Mouse (Mus musculus) lung, adult 18-20 months (tissue): ENCODE data around the gene Serpina3b.

Experiments used
- DNase-seq, 2 experiments: peaks; one replicate each; pipeline ENCODE4 v3.0.0; 2022; ENCODE audit warnings: mixed read lengths in 2 of 2

Gene Serpina3b

DNA sequence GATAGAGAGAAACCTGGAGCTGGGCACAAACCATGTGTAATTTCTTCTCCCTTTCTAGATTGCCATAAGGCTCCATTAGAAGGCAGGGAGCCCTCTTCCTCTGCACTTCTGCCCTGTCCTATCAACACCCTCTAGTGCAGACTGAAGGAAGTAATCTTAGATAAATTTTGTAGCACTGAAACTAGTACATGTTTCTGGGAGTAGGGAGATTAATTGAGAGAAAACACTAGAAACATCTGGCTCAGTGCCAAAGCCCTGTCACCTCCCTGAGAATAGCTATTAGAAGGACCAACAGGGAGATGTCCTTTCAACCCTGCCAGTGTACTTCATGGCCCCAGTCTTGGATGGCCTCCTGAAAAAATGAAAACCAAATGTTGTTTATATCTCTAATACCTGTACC lies 50.8 kb downstream of the Serpina3b start:
- DNase-seq = no peak

DNA sequence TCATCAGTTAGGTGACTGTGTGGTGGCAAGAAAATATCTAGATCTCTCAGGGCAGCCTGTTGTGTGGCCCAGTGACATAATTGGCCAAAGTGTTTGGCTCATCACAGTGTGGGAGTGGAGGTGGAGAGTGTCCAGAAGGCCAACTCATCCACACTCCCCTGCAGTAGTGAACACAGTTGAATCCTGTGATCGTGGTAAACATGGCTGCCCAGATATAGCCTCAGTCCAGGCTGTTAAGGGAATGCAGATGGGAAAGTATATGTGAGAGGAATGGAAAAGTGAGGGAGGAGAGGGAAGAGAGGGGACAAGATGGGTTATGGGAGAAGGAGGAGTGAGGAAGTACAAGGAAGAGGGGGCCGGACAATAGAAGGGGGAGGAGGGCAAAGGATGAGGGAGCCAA lies 51.2 kb downstream of the Serpina3b start:
- no peak for DNase-seq

DNA sequence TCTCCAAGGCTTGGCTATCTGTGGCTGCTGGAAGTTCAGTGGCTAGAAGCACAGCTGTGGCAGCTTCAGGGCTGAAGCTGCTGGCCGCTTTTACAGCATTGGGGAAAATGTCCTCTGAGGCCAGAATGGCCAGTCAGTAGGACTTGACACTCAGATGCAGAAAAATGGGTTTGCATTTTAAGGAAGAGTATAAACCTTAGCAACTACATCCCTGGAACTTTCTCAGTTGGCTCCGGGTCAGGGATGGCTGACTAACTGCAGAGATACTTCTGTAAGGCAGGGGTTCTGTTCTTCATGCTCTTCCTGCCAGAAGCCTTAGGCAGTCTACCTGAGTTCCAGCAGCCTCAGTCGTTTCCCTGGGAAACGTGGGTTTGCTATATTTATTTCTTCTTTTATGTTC lies 57.2 kb downstream of the Serpina3b start:
- DNase-seq = no peak

DNA sequence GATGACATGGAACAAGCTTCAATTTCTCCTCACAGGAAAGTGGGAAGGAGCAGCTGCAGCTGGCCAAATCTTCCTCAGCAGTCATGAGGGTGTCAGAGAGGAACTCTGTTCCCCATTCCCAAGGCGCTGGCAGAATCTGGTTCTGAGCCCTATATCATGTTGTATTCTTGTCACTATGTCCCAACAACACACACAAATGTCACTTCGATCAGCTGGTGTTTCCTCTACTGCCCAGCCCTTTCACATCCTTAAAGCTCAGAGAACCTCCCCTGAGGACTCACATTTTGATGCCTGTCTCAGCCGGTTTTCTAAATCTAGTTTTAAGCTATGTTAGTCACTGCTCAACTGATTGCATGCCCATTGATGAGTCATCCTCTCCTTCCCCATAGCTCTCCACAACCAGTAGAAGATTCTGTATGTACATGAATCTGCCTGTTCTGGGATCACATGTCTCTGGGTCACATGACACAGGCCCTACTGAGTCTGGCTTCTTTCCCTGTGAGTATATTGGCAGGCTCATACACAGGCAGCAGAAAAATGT lies 58.3 kb downstream of the Serpina3b start:
- peak in 1 of 2 experiments; percentile 43 for DNase-seq
